Comparison of ENCODE assay signal across 13 mouse cellular contexts in the genomic region with DNA sequence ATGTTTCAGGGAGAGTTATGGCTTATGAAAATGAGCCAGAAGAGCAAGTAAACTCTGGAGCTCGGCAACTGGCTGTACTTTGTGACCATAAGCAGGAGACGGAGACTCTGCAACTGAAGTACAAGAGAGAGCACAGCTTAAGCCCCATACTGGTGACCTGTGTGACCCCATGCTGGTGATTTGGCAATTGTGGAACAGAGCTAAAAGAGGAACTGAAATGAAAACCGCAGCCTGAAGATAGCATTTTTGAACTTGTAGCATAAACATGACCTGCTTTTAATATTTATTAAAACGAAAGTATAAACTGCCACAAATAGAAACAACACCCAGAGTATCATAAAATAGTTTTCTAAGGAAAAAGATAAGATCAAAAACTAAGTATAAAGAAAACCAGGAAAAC.
DNase-seq lines count a peak whose midpoint lies in the region; ATAC-seq and TF ChIP-seq lines count a peak whose summit lies in the region.
"Had no signal": no experiment of that assay in that cellular context is flagged by ENCODE, and none has a peak within 500 bp of the region (broad histone marks: within the 10 kb centered on the region; RNA-seq: fewer than 3 reads in every experiment).

No protein-coding gene starts in this region.

- peak overlapping the region; percentile 47; the same call in 1 of the 2 replicates for H3K27ac ChIP-seq in lung, embryonic 15.5 days
- H3K27ac ChIP-seq in small intestine, adult 2 months (ENCODE audit: insufficient read depth, low read depth, low read length), result peak overlapping the region; percentile 64
- no peak overlapping the region for H3K27ac ChIP-seq in midbrain, embryonic 11.5 days (ENCODE audit: low read depth, low read length)
- H3K27ac ChIP-seq: hindbrain, embryonic 13.5 days; midbrain, embryonic 10.5 days; neural tube, embryonic 15.5 days had no signal

- H3K9me3 ChIP-seq in lung, embryonic 15.5 days, result no peaks in the 10 kb centered on the region
- no peaks in the 10 kb centered on the region for H3K9me3 ChIP-seq in midbrain, embryonic 11.5 days (ENCODE audit: control insufficient read depth, low read length)
- H3K9me3 ChIP-seq: hindbrain, embryonic 13.5 days; midbrain, embryonic 10.5 days; neural tube, embryonic 15.5 days had no signal

- TF ChIP-seq CTCF in small intestine, adult 2 months (IDR thresholded peaks at IDR 0.05; ENCODE audit: extremely low read depth, insufficient read length, insufficient replicate concordance, low read depth, low read length), result no peak

- H3K27me3 ChIP-seq in lung, embryonic 15.5 days, result no peaks in the 10 kb centered on the region
- H3K27me3 ChIP-seq in small intestine, adult 2 months (ENCODE audit: control insufficient read depth, insufficient read depth, low read length), result no peaks in the 10 kb centered on the region
- H3K27me3 ChIP-seq in midbrain, embryonic 11.5 days (ENCODE audit: control insufficient read depth, insufficient read depth, low read length), result no peaks in the 10 kb centered on the region
- H3K27me3 ChIP-seq: hindbrain, embryonic 13.5 days; neural tube, embryonic 15.5 days had no signal

- H3K4me3 ChIP-seq in lung, embryonic 15.5 days, result no peak overlapping the region
- H3K4me3 ChIP-seq in small intestine, adult 2 months (ENCODE audit: low read depth, low read length), result no peak overlapping the region
- H3K4me3 ChIP-seq in midbrain, embryonic 11.5 days (ENCODE audit: low read depth, low read length), result no peak overlapping the region
- H3K4me3 ChIP-seq: hindbrain, embryonic 13.5 days; midbrain, embryonic 10.5 days; neural tube, embryonic 15.5 days had no signal

- H3K4me2 ChIP-seq in lung, embryonic 15.5 days, result no peak overlapping the region
- no peak overlapping the region for H3K4me2 ChIP-seq in midbrain, embryonic 11.5 days
- H3K4me2 ChIP-seq: hindbrain, embryonic 13.5 days; neural tube, embryonic 15.5 days had no signal

- ATAC-seq in common myeloid progenitor, adult 5-6 weeks (replicated peaks; ENCODE audit: low read depth, poor library complexity, severe bottlenecking), result peak; percentile 83
- no peak for ATAC-seq in lung, embryonic 15.5 days (ENCODE audit: borderline replicate concordance, extremely low read depth, low FRiP score, low TSS enrichment)
- ATAC-seq in midbrain, embryonic 11.5 days (ENCODE audit: low FRiP score), result no peak

- no peaks in the 10 kb centered on the region for H3K36me3 ChIP-seq in lung, embryonic 15.5 days
- no peaks in the 10 kb centered on the region for H3K36me3 ChIP-seq in small intestine, adult 2 months (ENCODE audit: control insufficient read depth, insufficient read depth, low read length)
- no peaks in the 10 kb centered on the region for H3K36me3 ChIP-seq in midbrain, embryonic 11.5 days (ENCODE audit: control insufficient read depth, insufficient read depth, low read length)
- H3K36me3 ChIP-seq: hindbrain, embryonic 13.5 days; midbrain, embryonic 10.5 days; neural tube, embryonic 15.5 days had no signal

- DNase-seq in kidney, postnatal 10 days, result peak; percentile 51
- DNase-seq in kidney, adult 11 months, result no peak
- no peak for DNase-seq in ovary, postnatal 36 days (ENCODE audit: low spot score)
- no peak for DNase-seq in midbrain, embryonic 11.5 days (ENCODE audit: low spot score, missing footprints)
- DNase-seq: adrenal gland, postnatal 36 days; cerebellum, adult 8-10 months; thymus, postnatal 4 days had no signal

- H3K9ac ChIP-seq in lung, embryonic 15.5 days, result no peak overlapping the region
- H3K9ac ChIP-seq in midbrain, embryonic 11.5 days (ENCODE audit: low read length), result no peak overlapping the region
- H3K9ac ChIP-seq: hindbrain, embryonic 13.5 days; neural tube, embryonic 15.5 days had no signal

- 27% methylated on average over 4 of the region's 4 CpGs for WGBS in lung, embryonic 15.5 days
- WGBS in small intestine, adult 2 months, result 33% methylated on average over 4 of the region's 4 CpGs
- 67% methylated on average over 4 of the region's 4 CpGs for WGBS in midbrain, embryonic 11.5 days

- H3K4me1 ChIP-seq in lung, embryonic 15.5 days, result peaks cover 11% of the 10 kb centered on the region
- peaks cover 7% of the 10 kb centered on the region; the same call in 1 of the 2 replicates for H3K4me1 ChIP-seq in small intestine, adult 2 months (ENCODE audit: control insufficient read depth, insufficient read depth, insufficient read length, low read length)
- H3K4me1 ChIP-seq in midbrain, embryonic 11.5 days (ENCODE audit: control insufficient read depth, insufficient read depth, low read length), result no peaks in the 10 kb centered on the region
- H3K4me1 ChIP-seq: hindbrain, embryonic 13.5 days; midbrain, embryonic 10.5 days; neural tube, embryonic 15.5 days had no signal

- TF ChIP-seq POLR2A in small intestine, adult 2 months (IDR thresholded peaks at IDR 0.05; ENCODE audit: low read depth, low read length), result no peak
